Mouse (Mus musculus) ES-Bruce4 (cell line): Measurements from ENCODE around the gene Uvssa. TPM values are rescaled to one million over a fixed set of nuclear protein-coding genes. Genes with fewer than 3 reads are reported as not detected.

ENCODE experiments used
- H3K27ac ChIP-seq: 2 replicates; pipeline ENCODE4 v1.5.1; 2012; ENCODE audit warnings: low read length, inconsistent platforms; ENCODE audit not compliant: insufficient read depth
- H3K27me3 ChIP-seq: 2 replicates; pipeline ENCODE4 v1.6.1; 2012; ENCODE audit warnings: mild to moderate bottlenecking, low read length, inconsistent platforms; ENCODE audit not compliant: control insufficient read depth, poor library complexity, insufficient read depth, severe bottlenecking
- H3K36me3 ChIP-seq: 2 replicates; pipeline ENCODE4 v1.6.1; 2012; ENCODE audit warnings: inconsistent platforms, mild to moderate bottlenecking, low read length, moderate library complexity; ENCODE audit not compliant: control insufficient read depth, poor library complexity, insufficient read depth, severe bottlenecking
- H3K4me1 ChIP-seq: one replicate; pipeline ENCODE4 v1.8.1; 2011; ENCODE audit warnings: low read length; ENCODE audit not compliant: control insufficient read depth, insufficient read depth
- H3K4me3 ChIP-seq: 2 replicates; pipeline ENCODE4 v1.5.1; 2011; ENCODE audit warnings: low read depth, mild to moderate bottlenecking, low read length
- H3K9ac ChIP-seq: 2 replicates; pipeline ENCODE4 v1.6.1; 2012; ENCODE audit warnings: low read depth, mild to moderate bottlenecking, inconsistent platforms; ENCODE audit not compliant: poor library complexity, severe bottlenecking
- H3K9me3 ChIP-seq: replicated peaks from 2 replicates; pipeline ENCODE4 v1.6.1; 2012; ENCODE audit warnings: mild to moderate bottlenecking, low read length, inconsistent platforms; ENCODE audit not compliant: control insufficient read depth, poor library complexity, insufficient read depth, severe bottlenecking
- CTCF ChIP-seq: IDR thresholded peaks from one replicate; pipeline ENCODE4 v1.8.1; 2011; ENCODE audit warnings: low read depth, low read length
- EP300 ChIP-seq: IDR thresholded peaks from 2 replicates; pipeline ENCODE4 v1.6.1; 2011; ENCODE audit warnings: low read depth, low read length; ENCODE audit not compliant: insufficient read depth
- POLR2A ChIP-seq: IDR thresholded peaks from one replicate; pipeline ENCODE4 v1.8.1; 2011; ENCODE audit warnings: low read length; ENCODE audit not compliant: insufficient read depth
- polyA plus RNA-seq: library from polyadenylated mRNA; stranded (reverse); fragments of >200 nt; gene quantifications from 2 replicates; pipeline ENCODE4 v1.2.4, GENCODE M21; 2011; ENCODE audit warnings: low read depth; ENCODE audit not compliant: missing spikeins, insufficient read depth, insufficient read length

The Uvssa gene
- polyA plus RNA-seq, 1 experiment = 6.9 TPM

GRCm38 (mm10) chr5:33400819-33401218, 22.5 kb downstream of the Uvssa start:
- no peaks in the 10 kb centered on the region for H3K36me3 ChIP-seq
- no peak overlapping the region for H3K27ac ChIP-seq
- H3K9me3 ChIP-seq = no peaks in the 10 kb centered on the region
- no peaks in the 10 kb centered on the region for H3K4me1 ChIP-seq
- no peak overlapping the region for H3K4me3 ChIP-seq
- H3K9ac ChIP-seq = no peak overlapping the region
- H3K27me3 ChIP-seq = no peaks in the 10 kb centered on the region
- TF ChIP-seq POLR2A (no peak), CTCF (no peak), EP300 (no peak)

DNA sequence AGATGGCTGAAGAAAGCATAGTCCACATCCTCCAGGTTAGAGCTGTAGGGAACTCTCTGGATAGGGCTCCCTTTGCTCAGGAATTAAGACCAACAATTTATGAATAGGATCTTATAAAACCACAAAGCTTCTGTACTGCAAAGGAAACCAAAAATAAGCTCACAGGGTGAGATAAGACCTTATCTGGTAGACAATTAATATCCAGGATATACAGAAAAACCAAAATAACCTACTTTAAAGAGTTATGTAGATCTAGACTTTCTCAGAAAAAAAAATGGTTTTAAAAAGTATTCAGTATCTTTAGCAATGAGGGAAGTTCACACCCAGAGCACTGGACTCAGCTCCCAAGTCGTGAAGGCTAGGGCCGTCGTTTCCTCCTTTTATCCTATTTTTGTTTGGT, 42.0 kb downstream of the Uvssa start:
- Histone ChIP-seq H3K27ac (no peak overlapping the region), H3K27me3 (no peaks in the 10 kb centered on the region)
- TF ChIP-seq POLR2A (no peak), EP300 (no peak), CTCF (no peak)

GRCm38 (mm10) chr5:33427461-33427860, 49.1 kb downstream of the Uvssa start:
- no peaks in the 10 kb centered on the region for H3K9me3 ChIP-seq
- H3K9ac ChIP-seq = no peak overlapping the region
- H3K27ac ChIP-seq = no peak overlapping the region
- TF ChIP-seq POLR2A = no peak
- TF ChIP-seq EP300 = no peak
- no peak for TF ChIP-seq CTCF
- H3K27me3 ChIP-seq = peaks cover 22% of the 10 kb centered on the region
- no peak overlapping the region for H3K4me3 ChIP-seq
- no peaks in the 10 kb centered on the region for H3K36me3 ChIP-seq
- no peaks in the 10 kb centered on the region for H3K4me1 ChIP-seq

More for the DNA sequence above, 42.0 kb downstream of the Uvssa start:
- H3K9me3 ChIP-seq = no peaks in the 10 kb centered on the region
- no peak overlapping the region for H3K9ac ChIP-seq
- H3K36me3 ChIP-seq = no peaks in the 10 kb centered on the region
- no peaks in the 10 kb centered on the region for H3K4me1 ChIP-seq
- H3K4me3 ChIP-seq = no peak overlapping the region

DNA sequence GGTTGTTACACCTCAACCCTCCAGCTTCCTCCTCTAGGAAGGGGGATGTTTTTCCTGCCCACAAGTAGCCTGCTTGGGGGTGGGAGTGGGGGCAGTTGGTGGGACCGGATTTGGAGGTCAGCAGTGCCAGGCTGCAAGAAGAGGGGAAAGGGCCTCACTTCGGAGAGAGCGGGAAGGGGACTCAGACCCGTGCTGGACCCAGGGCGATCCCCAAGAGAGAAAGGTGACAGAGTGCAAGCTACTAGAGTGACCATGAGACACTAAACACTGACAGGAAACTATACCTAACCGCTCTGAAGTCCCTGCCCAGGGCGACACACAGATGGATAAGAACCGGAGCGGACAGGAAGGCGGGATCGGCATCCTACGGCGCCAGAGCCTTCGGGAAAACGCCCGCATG, 51.8 kb downstream of the Uvssa start:
- no peaks in the 10 kb centered on the region for H3K9me3 ChIP-seq
- no peaks in the 10 kb centered on the region for H3K36me3 ChIP-seq
- no peaks in the 10 kb centered on the region for H3K4me1 ChIP-seq
- H3K9ac ChIP-seq = no peak overlapping the region
- H3K4me3 ChIP-seq = peak overlapping the region; percentile 15; the same call in 1 of the 2 replicates
- TF ChIP-seq POLR2A (no peak), CTCF (no peak), EP300 (no peak)
- no peak overlapping the region for H3K27ac ChIP-seq
- H3K27me3 ChIP-seq = peaks cover 40% of the 10 kb centered on the region

DNA sequence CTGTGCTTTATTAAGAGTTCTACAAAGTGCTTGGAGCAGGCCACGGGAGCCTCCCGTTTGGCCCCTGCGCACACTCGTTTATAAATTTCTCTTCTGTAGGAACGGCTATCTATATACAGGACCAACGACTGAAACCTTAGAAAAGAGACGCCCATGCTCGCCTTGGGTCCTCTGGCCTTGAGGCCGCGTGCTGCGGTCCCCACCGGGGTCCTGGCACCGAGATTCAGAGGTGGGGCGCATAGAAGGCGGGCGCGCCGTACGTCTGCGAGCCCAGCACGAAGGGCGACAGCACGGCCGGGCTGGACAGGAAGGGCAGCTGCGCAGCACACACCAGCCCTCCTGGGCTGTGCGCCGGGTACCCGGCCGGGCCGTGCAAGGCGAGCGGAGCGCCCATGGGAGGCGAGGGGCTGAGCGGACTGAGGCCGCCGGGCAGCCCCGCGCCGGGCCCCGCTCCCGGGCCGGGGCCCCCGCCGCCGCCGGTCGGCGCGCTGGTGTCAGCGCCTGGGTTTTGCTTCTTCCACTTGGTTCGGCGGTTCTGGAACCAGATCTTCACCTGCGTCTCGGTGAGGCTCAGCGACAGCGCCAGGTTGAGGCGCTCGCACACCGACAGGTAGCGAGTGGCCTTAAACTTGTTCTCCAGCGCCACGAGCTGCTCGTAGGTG, 52.3 kb downstream of the Uvssa start:
- no peaks in the 10 kb centered on the region for H3K36me3 ChIP-seq
- no peaks in the 10 kb centered on the region for H3K4me1 ChIP-seq
- H3K9me3 ChIP-seq = no peaks in the 10 kb centered on the region
- TF ChIP-seq CTCF (no peak), EP300 (no peak), POLR2A (no peak)
- peak overlapping the region; percentile 22 for H3K4me3 ChIP-seq
- peak overlapping the region; percentile 19; the same call in 1 of the 2 replicates for H3K9ac ChIP-seq
- H3K27ac ChIP-seq = no peak overlapping the region
- peaks cover 40% of the 10 kb centered on the region for H3K27me3 ChIP-seq

DNA sequence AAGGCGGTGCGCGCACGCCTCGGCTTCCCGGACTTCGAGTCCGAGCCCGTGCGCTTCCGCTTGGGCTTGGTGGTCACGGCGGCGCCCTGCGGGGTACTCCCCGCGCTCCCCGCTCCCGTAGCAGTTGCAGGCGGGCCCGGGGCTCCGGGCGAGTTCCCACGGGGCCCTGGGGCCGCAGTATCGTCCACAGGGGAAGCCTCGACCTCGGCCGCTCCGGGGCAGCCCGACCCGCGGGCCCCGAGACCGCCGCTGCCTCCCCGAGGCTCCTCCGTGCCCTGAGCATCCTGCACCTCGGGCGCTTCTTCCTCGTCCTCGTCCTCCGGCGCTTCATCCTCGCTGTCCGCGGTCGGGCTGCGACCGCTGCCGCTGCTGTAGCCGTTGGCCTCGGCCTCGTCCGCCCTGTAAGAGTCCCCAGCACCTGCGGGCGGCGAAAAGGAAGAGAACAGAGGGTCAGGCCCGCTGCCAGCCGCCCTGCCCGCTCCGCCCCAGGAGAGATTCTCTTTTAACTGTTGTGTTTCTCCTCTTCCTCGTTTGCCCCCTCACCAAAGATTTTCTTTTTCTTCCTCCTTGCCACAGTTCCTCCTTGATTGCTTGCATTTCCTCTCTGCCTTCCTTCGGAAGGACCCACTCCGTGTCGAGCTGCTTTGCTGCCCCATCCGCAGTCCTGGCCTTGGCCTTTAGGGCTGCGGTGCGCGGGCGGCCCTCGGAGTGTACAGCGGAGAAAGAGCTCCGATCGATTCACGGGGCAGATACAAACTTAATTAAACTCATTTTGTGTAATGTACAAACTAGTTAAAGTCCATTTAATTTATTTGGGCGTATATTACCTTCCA, 53.0 kb downstream of the Uvssa start:
- H3K4me1 ChIP-seq = no peaks in the 10 kb centered on the region

More for the DNA sequence above, 53.0 kb downstream of the Uvssa start:
- H3K36me3 ChIP-seq = no peaks in the 10 kb centered on the region
- H3K9me3 ChIP-seq = no peaks in the 10 kb centered on the region
- peaks cover 40% of the 10 kb centered on the region for H3K27me3 ChIP-seq
- H3K4me3 ChIP-seq = peak overlapping the region; percentile 22; the same call in 1 of the 2 replicates
- H3K27ac ChIP-seq = no peak overlapping the region
- peak overlapping the region; percentile 19; the same call in 1 of the 2 replicates for H3K9ac ChIP-seq
- TF ChIP-seq CTCF = no peak
- no peak for TF ChIP-seq EP300
- no peak for TF ChIP-seq POLR2A
